Mouse (Mus musculus) embryonic facial prominence, embryonic 15.5 days (tissue): ENCODE measurements at regions not wholly inside any gene's neighbourhood (a gene's known extent, or its start where the extent isn't known, plus 50 kb on each side); places are given as distances from the start of the nearest gene placed in this dataset.

Experiments
- ATAC-seq: fragments of 200-750 bp; cut with Nextera tagmentation; 2 replicates; pipeline ENCODE4 v1.8.0; 2017; ENCODE audit warnings: low read depth, moderate TSS enrichment; ENCODE audit not compliant: insufficient number of reproducible peaks, low FRiP score, low TSS enrichment
- H3K27ac ChIP-seq: fragments of 300-500 bp; sonication (generic); replicated peaks from 2 replicates; pipeline ENCODE4 v1.5.1; 2015; ENCODE audit warnings: mild to moderate bottlenecking, inconsistent platforms
- H3K27me3 ChIP-seq: fragments of 300-500 bp; sonication (generic); 2 replicates; pipeline ENCODE4 v1.6.1; 2015; ENCODE audit warnings: inconsistent platforms
- H3K36me3 ChIP-seq: fragments of 300-500 bp; sonication (generic); 2 replicates; pipeline ENCODE4 v1.6.1; 2015; ENCODE audit warnings: mild to moderate bottlenecking, inconsistent platforms
- H3K4me1 ChIP-seq: fragments of 300-500 bp; sonication (generic); 2 replicates; pipeline ENCODE4 v1.6.1; 2015; ENCODE audit warnings: inconsistent platforms
- H3K4me2 ChIP-seq: fragments of 300-500 bp; sonication (generic); replicated peaks from 2 replicates; pipeline ENCODE4 v1.6.1; 2015; ENCODE audit warnings: mild to moderate bottlenecking, inconsistent platforms
- H3K4me3 ChIP-seq: fragments of 300-500 bp; sonication (generic); replicated peaks from 2 replicates; pipeline ENCODE4 v1.5.1; 2015; ENCODE audit warnings: mild to moderate bottlenecking, inconsistent platforms
- H3K9ac ChIP-seq: fragments of 300-500 bp; sonication (generic); 2 replicates; pipeline ENCODE4 v1.6.1; 2015; ENCODE audit warnings: inconsistent platforms
- H3K9me3 ChIP-seq: fragments of 300-500 bp; sonication (generic); replicated peaks from 2 replicates; pipeline ENCODE4 v1.6.1; 2016; ENCODE audit warnings: inconsistent platforms
- WGBS: fragments of 180-500 bp; shearing (Covaris S2); methylation state at CpG from one replicate; pipeline ENCODE4 v1.1.7; 2015; 5-methylcytosine and 5-hydroxymethylcytosine counted together

- Histone ChIP-seq H3K9ac (no peak overlapping the region), H3K4me2 (no peak overlapping the region), H3K27me3 (no peaks in the 10 kb centered on the region), H3K4me1 (no peaks in the 10 kb centered on the region), H3K36me3 (no peaks in the 10 kb centered on the region), H3K4me3 (no peak overlapping the region), H3K9me3 (0 out of 2 replicates have a peak, but pooled peaks cover 6% of the 10 kb centered on the region), H3K27ac (no peak overlapping the region)
- WGBS, result 34% methylated on average over 1 of the region's 1 CpGs
- no peak for ATAC-seq
Measured at GRCm38 (mm10) chr3:139978172-139978571, 772.7 kb downstream of the Stpg2 start.

GRCm38 (mm10) chr3:139985830-139986481 is 780.5 kb downstream of the Stpg2 start:
- Histone ChIP-seq H3K4me1 (no peaks in the 10 kb centered on the region), H3K36me3 (no peaks in the 10 kb centered on the region), H3K4me3 (no peak overlapping the region), H3K9ac (no peak overlapping the region), H3K27me3 (no peaks in the 10 kb centered on the region), H3K9me3 (no peaks in the 10 kb centered on the region), H3K4me2 (no peak overlapping the region), H3K27ac (no peak overlapping the region)
- 53% methylated on average over 4 of the region's 4 CpGs for WGBS
- ATAC-seq, result no peak

GRCm38 (mm10) chr3:139988938-139989337 is 783.4 kb downstream of the Stpg2 start:
- 71% methylated on average over 1 of the region's 1 CpGs for WGBS
- ATAC-seq, result no peak
- H3K4me1 ChIP-seq, result no peaks in the 10 kb centered on the region

GRCm38 (mm10) chr3:139989380-139989779 is 783.9 kb downstream of the Stpg2 start:
- no peak overlapping the region for H3K27ac ChIP-seq
- no peak for ATAC-seq
- no peaks in the 10 kb centered on the region for H3K27me3 ChIP-seq
- no peaks in the 10 kb centered on the region for H3K9me3 ChIP-seq
- no peak overlapping the region for H3K4me2 ChIP-seq
- H3K36me3 ChIP-seq, result no peaks in the 10 kb centered on the region
- H3K4me1 ChIP-seq, result no peaks in the 10 kb centered on the region
- no peak overlapping the region for H3K9ac ChIP-seq
- no peak overlapping the region for H3K4me3 ChIP-seq

More at GRCm38 (mm10) chr3:139988938-139989337, 783.4 kb downstream of the Stpg2 start:
- Histone ChIP-seq H3K9ac (no peak overlapping the region), H3K27ac (no peak overlapping the region), H3K9me3 (no peaks in the 10 kb centered on the region), H3K27me3 (no peaks in the 10 kb centered on the region), H3K36me3 (no peaks in the 10 kb centered on the region), H3K4me3 (no peak overlapping the region), H3K4me2 (no peak overlapping the region)

GRCm38 (mm10) chr3:140012522-140012921 is 807.0 kb downstream of the Stpg2 start:
- no peak overlapping the region for H3K9ac ChIP-seq

GRCm38 (mm10) chr3:140034101-140034500 is 828.6 kb downstream of the Stpg2 start:
- no peak overlapping the region for H3K27ac ChIP-seq

More at GRCm38 (mm10) chr3:140012522-140012921, 807.0 kb downstream of the Stpg2 start:
- Histone ChIP-seq H3K27ac (no peak overlapping the region), H3K4me1 (no peaks in the 10 kb centered on the region), H3K4me2 (no peak overlapping the region), H3K27me3 (no peaks in the 10 kb centered on the region), H3K36me3 (no peaks in the 10 kb centered on the region), H3K4me3 (no peak overlapping the region), H3K9me3 (no peaks in the 10 kb centered on the region)
- WGBS, result 77% methylated on average over 2 of the region's 2 CpGs
- no peak for ATAC-seq

GRCm38 (mm10) chr3:140035142-140035541 is 829.6 kb downstream of the Stpg2 start:
- Histone ChIP-seq H3K27me3 (no peaks in the 10 kb centered on the region), H3K36me3 (no peaks in the 10 kb centered on the region), H3K9ac (no peak overlapping the region), H3K9me3 (no peaks in the 10 kb centered on the region), H3K4me3 (no peak overlapping the region), H3K27ac (no peak overlapping the region), H3K4me1 (no peaks in the 10 kb centered on the region), H3K4me2 (no peak overlapping the region)
- WGBS, result 82% methylated on average over 2 of the region's 2 CpGs
- no peak for ATAC-seq

More at GRCm38 (mm10) chr3:140034101-140034500, 828.6 kb downstream of the Stpg2 start:
- Histone ChIP-seq H3K4me1 (no peaks in the 10 kb centered on the region), H3K4me3 (no peak overlapping the region), H3K9ac (no peak overlapping the region), H3K4me2 (no peak overlapping the region), H3K9me3 (no peaks in the 10 kb centered on the region), H3K27me3 (no peaks in the 10 kb centered on the region), H3K36me3 (no peaks in the 10 kb centered on the region)
- ATAC-seq, result no peak
- WGBS, result 79% methylated on average over 3 of the region's 3 CpGs

GRCm38 (mm10) chr3:140044898-140045297 is 839.4 kb downstream of the Stpg2 start:
- Histone ChIP-seq H3K4me3 (no peak overlapping the region), H3K9me3 (no peaks in the 10 kb centered on the region), H3K27ac (no peak overlapping the region), H3K4me1 (no peaks in the 10 kb centered on the region), H3K36me3 (no peaks in the 10 kb centered on the region), H3K4me2 (no peak overlapping the region), H3K9ac (no peak overlapping the region), H3K27me3 (no peaks in the 10 kb centered on the region)
- no peak for ATAC-seq

GRCm38 (mm10) chr3:140054634-140055033 is 849.1 kb downstream of the Stpg2 start:
- no peak overlapping the region for H3K27ac ChIP-seq
- no peaks in the 10 kb centered on the region for H3K27me3 ChIP-seq
- no peak for ATAC-seq
- no peak overlapping the region for H3K4me3 ChIP-seq
- no peak overlapping the region for H3K9ac ChIP-seq
- 44% methylated on average over 1 of the region's 1 CpGs for WGBS
- H3K9me3 ChIP-seq, result no peaks in the 10 kb centered on the region
- H3K4me2 ChIP-seq, result no peak overlapping the region
- no peaks in the 10 kb centered on the region for H3K36me3 ChIP-seq
- no peaks in the 10 kb centered on the region for H3K4me1 ChIP-seq

- H3K4me1 ChIP-seq, result no peaks in the 10 kb centered on the region
- H3K9ac ChIP-seq, result no peak overlapping the region
- no peak overlapping the region for H3K4me3 ChIP-seq
- no peaks in the 10 kb centered on the region for H3K9me3 ChIP-seq
- no peak for ATAC-seq
- H3K36me3 ChIP-seq, result no peaks in the 10 kb centered on the region
- 69% methylated on average over 3 of the region's 3 CpGs for WGBS
- no peak overlapping the region for H3K4me2 ChIP-seq
- H3K27ac ChIP-seq, result no peak overlapping the region
- H3K27me3 ChIP-seq, result no peaks in the 10 kb centered on the region
Measured at GRCm38 (mm10) chr3:140057962-140058631, 852.6 kb downstream of the Stpg2 start.

- ATAC-seq, result no peak
- no peak overlapping the region for H3K9ac ChIP-seq
Measured at GRCm38 (mm10) chr3:140059102-140059501, 853.6 kb downstream of the Stpg2 start.

More at GRCm38 (mm10) chr3:140059102-140059501, 853.6 kb downstream of the Stpg2 start:
- Histone ChIP-seq H3K36me3 (no peaks in the 10 kb centered on the region), H3K4me1 (no peaks in the 10 kb centered on the region), H3K4me2 (no peak overlapping the region), H3K9me3 (no peaks in the 10 kb centered on the region), H3K4me3 (no peak overlapping the region), H3K27ac (no peak overlapping the region), H3K27me3 (no peaks in the 10 kb centered on the region)
- 70% methylated on average over 3 of the region's 3 CpGs for WGBS
